ENCODE assay signal across 8 mouse cellular contexts in genomic region chr3:148977124-148977529, GRCm38 (mm10). TPM values are rescaled to one million over a fixed set of nuclear protein-coding genes. Genes with fewer than 3 reads are reported as not detected.
DNase-seq lines count a peak whose midpoint lies in the region; ATAC-seq and TF ChIP-seq lines count a peak whose summit lies in the region.

No protein-coding gene starts in this region.

- no peak for DNase-seq in layer of hippocampus, adult 2 months (ENCODE audit: low spot score in 2 of 2)
- DNase-seq in layer of hippocampus, adult 9-11 months, result no peak
- DNase-seq in forebrain, embryonic 10.5 days (ENCODE audit: extremely low spot score, low spot score), result no peak
- DNase-seq in layer of hippocampus, adult 8-10 months (ENCODE audit: low spot score in 2 of 2), result no peak
- no peak for DNase-seq in cerebellum, adult 11-12 months

- WGBS in forebrain, embryonic 10.5 days, result 44% methylated on average over 16 of the region's 16 CpGs
- 10% methylated on average over 16 of the region's 16 CpGs for WGBS in hindbrain, embryonic 15.5 days
- 3% methylated on average over 16 of the region's 16 CpGs for WGBS in midbrain, embryonic 16.5 days

- H3K27ac ChIP-seq in layer of hippocampus, adult 2 months, result 0 out of 2 replicates have a peak overlapping the region, but pooled peaks have one; percentile 32
- H3K27ac ChIP-seq in forebrain, embryonic 10.5 days, result no peak overlapping the region
- peak overlapping the region; percentile 67 for H3K27ac ChIP-seq in hindbrain, embryonic 15.5 days (replicated peaks)
- H3K27ac ChIP-seq in midbrain, embryonic 16.5 days (ENCODE audit: low read length), result peak overlapping the region; percentile 76

- peak; percentile 89 for ATAC-seq in hindbrain, embryonic 15.5 days (ENCODE audit: low FRiP score, low read depth)
- ATAC-seq in midbrain, embryonic 16.5 days, result peak; percentile 85
- ATAC-seq in megakaryocyte-erythroid progenitor cell, adult 5-6 weeks (replicated peaks; ENCODE audit: low FRiP score, low TSS enrichment, poor library complexity, severe bottlenecking), result no peak

- 0 out of 2 replicates have a peak overlapping the region, but pooled peaks have one; percentile 14 for H3K9ac ChIP-seq in hindbrain, embryonic 15.5 days
- H3K9ac ChIP-seq in midbrain, embryonic 16.5 days (ENCODE audit: low read depth, low read length), result peak overlapping the region; percentile 58

- H3K9me3 ChIP-seq in forebrain, embryonic 10.5 days, result no peaks in the 10 kb centered on the region
- no peaks in the 10 kb centered on the region for H3K9me3 ChIP-seq in hindbrain, embryonic 15.5 days
- no peaks in the 10 kb centered on the region for H3K9me3 ChIP-seq in midbrain, embryonic 16.5 days (replicated peaks; ENCODE audit: control insufficient read depth, low read length, poor library complexity, severe bottlenecking)

- TF ChIP-seq CTCF in layer of hippocampus, adult 2 months (conservative IDR thresholded peaks at IDR 0.05), result no peak

- no peaks in the 10 kb centered on the region for H3K27me3 ChIP-seq in forebrain, embryonic 10.5 days (ENCODE audit: poor library complexity, severe bottlenecking)
- H3K27me3 ChIP-seq in hindbrain, embryonic 15.5 days, result no peaks in the 10 kb centered on the region
- no peaks in the 10 kb centered on the region for H3K27me3 ChIP-seq in midbrain, embryonic 16.5 days (ENCODE audit: control insufficient read depth, insufficient read depth, low read depth, low read length)

- peaks cover 50% of the 10 kb centered on the region for H3K4me1 ChIP-seq in forebrain, embryonic 10.5 days
- H3K4me1 ChIP-seq in hindbrain, embryonic 15.5 days (replicated peaks), result peaks cover 23% of the 10 kb centered on the region
- peaks cover 29% of the 10 kb centered on the region for H3K4me1 ChIP-seq in midbrain, embryonic 16.5 days (ENCODE audit: control insufficient read depth, insufficient read depth, low read length)

- H3K4me2 ChIP-seq in hindbrain, embryonic 15.5 days, result peak overlapping the region; percentile 65
- peak overlapping the region; percentile 82 for H3K4me2 ChIP-seq in midbrain, embryonic 16.5 days (ENCODE audit: low read length)

- H3K36me3 ChIP-seq in forebrain, embryonic 10.5 days (replicated peaks), result peaks cover 12% of the 10 kb centered on the region; the same call in 1 of the 2 replicates
- no peaks in the 10 kb centered on the region for H3K36me3 ChIP-seq in hindbrain, embryonic 15.5 days
- no peaks in the 10 kb centered on the region for H3K36me3 ChIP-seq in midbrain, embryonic 16.5 days (ENCODE audit: control insufficient read depth, insufficient read depth, low read length)

- H3K4me3 ChIP-seq in layer of hippocampus, adult 2 months, result peak overlapping the region; percentile 50
- H3K4me3 ChIP-seq in forebrain, embryonic 10.5 days, result peak overlapping the region; percentile 26; the same call in 1 of the 2 replicates
- peak overlapping the region; percentile 35 for H3K4me3 ChIP-seq in hindbrain, embryonic 15.5 days
- H3K4me3 ChIP-seq in midbrain, embryonic 16.5 days (ENCODE audit: low read depth, low read length), result peak overlapping the region; percentile 41

RNA-seq across cellular contexts. Expression of gene Adgrl2, which starts 13.2 kb away (rescaled TPM):
- total RNA-seq in layer of hippocampus, adult 2 months (2021), result 10 to 100 TPM; 56.6 to 58.7 TPM
- 78.1 and 81.6 TPM in 2 replicates for polyA plus RNA-seq in forebrain, embryonic 10.5 days (2016; fragmentation: Nextera tagmentation; extraction: Ambion mirVana)
- 123 and 138 TPM in 2 replicates for polyA plus RNA-seq in hindbrain, embryonic 15.5 days (2015; fragmentation: Nextera tagmentation; extraction: Ambion mirVana)
- polyA plus RNA-seq in midbrain, embryonic 16.5 days (2015; fragmentation: Nextera tagmentation; extraction: Ambion mirVana), result 117 and 119 TPM in 2 replicates
- 10 to 100 TPM; 52.9 to 65.0 (median 61.7) TPM for total RNA-seq in layer of hippocampus, adult 8-10 months (2022)
- total RNA-seq in megakaryocyte-erythroid progenitor cell, adult 5-6 weeks (2014; fragmentation: Nextera tagmentation), result 36.7 and 50.0 TPM in 2 replicates
- total RNA-seq in megakaryocyte-erythroid progenitor cell, adult 5-6 weeks (2017), result 18.9 and 32.1 TPM in 2 replicates
